Mouse (Mus musculus): ENCODE data around the gene Kifap3.

DNA sequence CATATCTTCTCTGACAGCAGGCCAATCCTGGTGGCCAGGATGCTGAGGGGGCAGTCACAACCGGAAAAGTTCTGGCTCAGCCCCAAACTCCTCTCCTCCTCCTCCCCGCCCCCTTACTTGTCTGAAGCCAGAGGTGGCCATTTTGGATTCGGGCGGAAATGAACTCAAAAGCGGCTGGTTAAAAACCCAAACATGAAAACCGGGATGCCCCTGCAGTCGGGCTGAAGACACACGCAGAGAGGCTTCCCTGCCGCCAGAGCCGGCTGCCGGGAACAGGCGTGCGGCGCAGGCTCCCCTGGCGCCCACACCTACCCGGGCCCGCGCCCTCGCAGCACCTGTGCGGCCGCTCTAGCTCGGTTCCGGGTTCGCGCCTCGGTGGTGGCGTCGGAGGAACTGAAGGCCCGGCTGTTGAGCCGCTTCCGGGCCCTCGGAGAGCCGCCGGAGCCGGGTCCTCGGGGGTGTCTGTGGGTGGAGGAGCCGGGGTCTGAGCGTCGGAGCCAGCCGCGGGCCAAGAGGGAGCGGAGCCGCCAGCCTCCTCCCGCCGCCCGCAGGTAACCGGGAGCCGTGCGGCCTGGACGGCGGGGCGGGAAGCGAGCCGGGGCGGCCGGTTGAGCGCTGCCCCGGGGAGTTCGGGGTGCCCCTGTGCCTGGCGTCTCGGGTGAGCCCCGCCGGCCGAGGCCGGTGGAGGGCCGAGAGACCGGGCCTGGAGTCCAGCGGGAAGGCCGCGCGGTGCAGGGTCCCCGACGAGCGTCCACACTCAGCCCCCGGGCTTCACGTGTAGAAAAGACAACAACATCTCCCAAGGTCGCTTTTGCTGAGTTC is 150.5 kb downstream of the Kifap3 start:
- TF ChIP-seq CTCF (IDR thresholded peaks at IDR 0.05; ENCODE audit: extremely low read depth, insufficient read depth, low read length) (no peak), POLR2A (IDR thresholded peaks at IDR 0.05; ENCODE audit: extremely low read depth, insufficient read depth, low read length) (peak; percentile 40)
